Mouse (Mus musculus) hindbrain, embryonic 10.5 days (tissue): ENCODE data around the gene Hoxb5. TPM values are rescaled to one million over a fixed set of nuclear protein-coding genes. Genes with fewer than 3 reads are reported as not detected.

Experiments used
- DNase-seq: peaks from one replicate; pipeline ENCODE4 v3.0.0-alpha.2; 2017; ENCODE audit warnings: low spot score
- H3K27ac ChIP-seq: fragments of 300-500 bp; sonication (generic); 2 replicates; pipeline ENCODE4 v1.5.1; 2016; ENCODE audit warnings: mild to moderate bottlenecking, moderate library complexity
- H3K27me3 ChIP-seq: fragments of 300-500 bp; sonication (generic); 2 replicates; pipeline ENCODE4 v1.6.1; 2016; ENCODE audit warnings: mild to moderate bottlenecking; ENCODE audit not compliant: poor library complexity, insufficient read depth, severe bottlenecking
- H3K36me3 ChIP-seq: fragments of 300-500 bp; sonication (generic); 2 replicates; pipeline ENCODE4 v1.6.1; 2016; ENCODE audit warnings: mild to moderate bottlenecking, moderate library complexity
- H3K4me1 ChIP-seq: fragments of 300-500 bp; sonication (generic); replicated peaks from 2 replicates; pipeline ENCODE4 v1.6.1; 2016; ENCODE audit warnings: mild to moderate bottlenecking
- H3K4me3 ChIP-seq: fragments of 300-500 bp; sonication (generic); 2 replicates; pipeline ENCODE4 v1.5.1; 2016; ENCODE audit warnings: mild to moderate bottlenecking, moderate library complexity
- H3K9me3 ChIP-seq: fragments of 300-500 bp; sonication (generic); 2 replicates; pipeline ENCODE4 v1.6.1; 2016; ENCODE audit warnings: mild to moderate bottlenecking, moderate library complexity
- WGBS: fragments of 180-500 bp; shearing (Covaris S2); methylation state at CpG from one replicate; pipeline ENCODE4 v1.1.7; 2016; 5-methylcytosine and 5-hydroxymethylcytosine counted together
- polyA plus RNA-seq: library from polyadenylated mRNA; unstranded; fragments of >200 nt; fragmentation: Nextera tagmentation; extraction: Ambion mirVana; gene quantifications from 2 replicates; pipeline ENCODE4 v1.2.1, GENCODE M21; 2016

Gene Hoxb5
- polyA plus RNA-seq, 1 experiment from 2014 or later: 6.3 TPM

DNA sequence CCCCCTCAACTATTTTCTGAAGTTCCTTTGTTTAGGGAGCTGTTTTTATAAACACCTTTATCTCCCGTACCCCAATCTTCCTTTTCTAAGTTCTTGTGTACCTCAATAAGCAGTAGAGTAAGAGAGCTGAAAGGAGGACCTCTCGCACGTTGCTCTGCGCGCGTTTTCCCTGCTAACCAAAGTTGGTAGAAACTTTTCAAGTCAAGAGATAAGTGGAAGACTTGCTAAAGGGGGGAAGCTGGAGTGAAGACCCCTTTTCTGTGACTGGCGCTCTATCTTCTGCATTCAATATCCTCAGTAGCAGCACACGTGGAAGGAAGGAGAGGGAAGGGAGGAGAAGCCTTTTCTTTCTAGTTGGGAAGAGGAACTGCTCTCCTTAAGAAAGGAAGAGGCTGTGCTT, 21.8 kb downstream of the Hoxb5 start:
- no peaks in the 10 kb centered on the region for H3K36me3 ChIP-seq
- peak overlapping the region; percentile 80; the same call in 1 of the 2 replicates for H3K27ac ChIP-seq
- no peak for DNase-seq
- peaks cover 100% of the 10 kb centered on the region for H3K27me3 ChIP-seq
- H3K4me3 ChIP-seq: peak overlapping the region; percentile 42
- WGBS: 4% methylated on average over 8 of the region's 8 CpGs
- no peaks in the 10 kb centered on the region for H3K9me3 ChIP-seq
- 0 out of 2 replicates have a peak, but pooled peaks cover 2% of the 10 kb centered on the region for H3K4me1 ChIP-seq

DNA sequence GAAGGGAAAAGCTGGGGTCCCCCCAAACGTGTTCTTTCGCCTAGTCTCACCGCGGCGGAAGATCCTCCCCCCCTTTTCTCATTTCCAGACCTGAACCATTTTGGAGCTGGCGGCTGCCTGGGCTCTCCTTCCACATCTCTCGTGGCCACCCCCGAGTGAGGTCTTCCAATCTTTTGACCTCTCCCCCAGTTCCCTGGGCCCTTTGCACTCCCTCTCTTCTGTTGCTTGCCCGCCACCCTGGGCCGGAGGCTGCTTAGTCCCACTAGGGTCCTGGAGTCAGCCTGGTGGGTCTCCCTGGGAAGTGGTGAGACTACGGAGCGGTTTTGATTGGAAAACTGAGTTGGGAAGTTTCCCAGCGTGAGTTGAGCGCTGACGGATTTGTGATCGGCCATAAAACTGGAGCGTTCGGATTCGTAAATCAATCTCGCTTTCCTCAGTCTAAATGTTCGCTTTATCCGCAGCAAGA, 22.6 kb downstream of the Hoxb5 start:
- Histone ChIP-seq H3K27me3 (peaks cover 100% of the 10 kb centered on the region), H3K4me1 (no peaks in the 10 kb centered on the region), H3K4me3 (peak overlapping the region; percentile 42), H3K9me3 (no peaks in the 10 kb centered on the region), H3K27ac (peak overlapping the region; percentile 80), H3K36me3 (no peaks in the 10 kb centered on the region)
- DNase-seq: no peak
- WGBS: 2% methylated on average over 22 of the region's 22 CpGs

DNA sequence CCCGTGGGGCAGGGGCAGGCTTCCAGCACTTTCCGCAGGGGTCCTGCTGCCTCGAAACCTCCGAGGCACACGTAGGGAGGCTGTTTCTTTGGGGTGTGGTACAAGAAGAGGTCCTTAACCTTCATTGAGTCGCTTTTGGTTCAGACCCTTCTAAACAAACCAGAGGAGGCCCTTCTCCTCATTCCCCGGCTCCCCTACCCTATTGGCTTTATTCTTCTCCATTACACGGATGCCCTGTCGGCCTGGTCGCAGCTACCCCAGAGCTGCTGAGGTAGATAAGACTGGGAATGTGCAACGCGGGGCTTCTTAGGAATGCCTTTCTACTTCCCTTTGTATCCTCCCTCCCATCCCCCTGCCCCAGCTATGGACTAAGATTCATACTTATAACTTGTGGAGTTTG, 23.6 kb downstream of the Hoxb5 start:
- H3K27me3 ChIP-seq: peaks cover 100% of the 10 kb centered on the region
- H3K27ac ChIP-seq: peak overlapping the region; percentile 69; the same call in 1 of the 2 replicates
- no peaks in the 10 kb centered on the region for H3K4me1 ChIP-seq
- DNase-seq: no peak
- H3K36me3 ChIP-seq: no peaks in the 10 kb centered on the region
- 0% methylated on average over 12 of the region's 12 CpGs for WGBS
- H3K9me3 ChIP-seq: no peaks in the 10 kb centered on the region
- H3K4me3 ChIP-seq: peak overlapping the region; percentile 42

DNA sequence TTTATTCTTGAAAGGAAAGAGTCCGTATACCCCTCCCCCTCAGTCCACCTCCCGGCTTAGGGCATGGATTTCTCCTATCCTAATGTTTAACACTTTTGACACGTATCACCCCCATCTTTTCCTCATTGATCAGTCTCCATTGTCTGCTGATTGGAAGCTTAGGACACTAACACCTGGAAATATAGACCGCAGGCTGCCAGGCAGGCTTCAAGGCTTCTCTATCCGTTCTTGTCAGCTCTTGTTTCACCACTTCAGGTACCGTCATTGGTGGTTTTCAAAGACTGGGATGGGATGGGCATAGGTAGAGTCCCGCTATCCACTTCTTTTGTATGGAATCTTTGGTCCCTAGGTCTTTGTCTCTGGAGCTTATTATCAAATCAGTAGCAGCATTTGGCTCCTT, 24.0 kb downstream of the Hoxb5 start:
- H3K4me1 ChIP-seq: no peaks in the 10 kb centered on the region
- no peak for DNase-seq
- H3K36me3 ChIP-seq: no peaks in the 10 kb centered on the region
- H3K9me3 ChIP-seq: no peaks in the 10 kb centered on the region
- peaks cover 100% of the 10 kb centered on the region for H3K27me3 ChIP-seq
- peak overlapping the region; percentile 42; the same call in 1 of the 2 replicates for H3K4me3 ChIP-seq
- WGBS: 2% methylated on average over 7 of the region's 7 CpGs
- H3K27ac ChIP-seq: peak overlapping the region; percentile 69; the same call in 1 of the 2 replicates

DNA sequence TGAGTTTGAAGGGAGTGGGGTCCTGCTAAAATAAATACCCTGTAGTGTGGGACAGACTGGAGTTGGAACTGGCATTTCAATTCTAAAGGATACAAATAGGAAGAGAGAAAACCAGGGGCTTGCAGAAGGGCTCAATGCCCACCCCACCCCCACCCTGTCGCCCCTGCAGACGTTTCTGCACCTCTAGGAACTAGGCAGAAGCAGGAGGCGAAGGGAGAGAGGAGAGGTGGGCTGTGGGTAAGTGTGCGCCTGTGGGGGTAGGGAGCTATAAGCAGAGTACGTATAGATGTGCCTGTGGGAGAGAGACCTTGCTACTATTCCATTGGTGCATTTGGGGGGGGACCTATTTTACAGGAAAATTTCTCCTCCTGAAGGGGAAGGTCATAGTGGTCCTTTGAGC, 24.6 kb downstream of the Hoxb5 start:
- no peaks in the 10 kb centered on the region for H3K9me3 ChIP-seq
- 2% methylated on average over 5 of the region's 5 CpGs for WGBS
- H3K4me1 ChIP-seq: peaks cover 3% of the 10 kb centered on the region
- DNase-seq: no peak
- H3K27ac ChIP-seq: peak overlapping the region; percentile 69; the same call in 1 of the 2 replicates
- H3K4me3 ChIP-seq: peak overlapping the region; percentile 42
- no peaks in the 10 kb centered on the region for H3K36me3 ChIP-seq
- peaks cover 100% of the 10 kb centered on the region for H3K27me3 ChIP-seq

DNA sequence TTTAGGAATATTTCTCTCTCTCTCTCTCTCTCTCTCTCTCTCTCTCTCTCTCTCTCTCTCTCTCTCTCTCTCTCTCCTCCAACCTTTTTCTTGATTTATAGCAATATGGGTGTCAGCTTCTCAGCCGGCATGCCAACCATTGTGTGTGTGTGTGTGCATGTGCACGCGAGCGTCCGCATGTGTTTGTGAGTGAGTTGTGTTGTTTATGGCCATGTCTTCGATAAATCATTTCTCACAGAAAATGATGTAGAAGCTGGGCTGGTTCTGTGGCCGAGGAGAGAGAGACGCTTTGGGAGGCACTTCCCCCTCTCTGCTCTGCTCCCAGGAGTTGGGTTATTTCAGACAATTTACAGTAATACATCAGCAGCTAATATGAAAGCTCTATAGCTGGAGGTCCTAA, 25.5 kb downstream of the Hoxb5 start:
- H3K4me1 ChIP-seq: peaks cover 7% of the 10 kb centered on the region
- H3K27me3 ChIP-seq: peaks cover 100% of the 10 kb centered on the region
- H3K9me3 ChIP-seq: no peaks in the 10 kb centered on the region
- no peak for DNase-seq
- H3K27ac ChIP-seq: 0 out of 2 replicates have a peak overlapping the region, but pooled peaks have one; percentile 64
- H3K4me3 ChIP-seq: peak overlapping the region; percentile 42
- H3K36me3 ChIP-seq: no peaks in the 10 kb centered on the region
- 6% methylated on average over 8 of the region's 8 CpGs for WGBS

DNA sequence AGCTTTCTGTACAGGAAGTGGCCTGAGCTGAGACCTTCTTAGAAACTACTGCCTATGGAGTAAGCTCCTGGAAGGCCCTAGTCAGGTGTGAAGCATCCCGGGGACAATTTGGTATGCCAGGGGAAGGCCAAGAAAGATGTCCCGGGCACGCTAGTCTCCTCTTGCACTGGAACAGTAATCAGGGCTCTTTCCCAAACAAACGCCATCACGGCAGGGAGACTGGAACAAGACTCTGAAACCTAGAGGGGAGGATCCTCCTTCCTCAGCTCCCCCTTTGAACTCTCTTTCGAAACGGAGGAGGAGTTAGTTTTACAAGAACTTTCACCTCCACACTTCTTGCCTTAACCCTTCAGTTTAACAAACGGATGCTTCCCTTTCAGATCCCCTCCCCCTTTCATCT, 29.0 kb downstream of the Hoxb5 start:
- Histone ChIP-seq H3K4me3 (peak overlapping the region; percentile 48), H3K4me1 (peaks cover 7% of the 10 kb centered on the region), H3K9me3 (no peaks in the 10 kb centered on the region), H3K27me3 (peaks cover 100% of the 10 kb centered on the region), H3K36me3 (no peaks in the 10 kb centered on the region), H3K27ac (peak overlapping the region; percentile 82)
- DNase-seq: no peak
- WGBS: 2% methylated on average over 8 of the region's 8 CpGs

DNA sequence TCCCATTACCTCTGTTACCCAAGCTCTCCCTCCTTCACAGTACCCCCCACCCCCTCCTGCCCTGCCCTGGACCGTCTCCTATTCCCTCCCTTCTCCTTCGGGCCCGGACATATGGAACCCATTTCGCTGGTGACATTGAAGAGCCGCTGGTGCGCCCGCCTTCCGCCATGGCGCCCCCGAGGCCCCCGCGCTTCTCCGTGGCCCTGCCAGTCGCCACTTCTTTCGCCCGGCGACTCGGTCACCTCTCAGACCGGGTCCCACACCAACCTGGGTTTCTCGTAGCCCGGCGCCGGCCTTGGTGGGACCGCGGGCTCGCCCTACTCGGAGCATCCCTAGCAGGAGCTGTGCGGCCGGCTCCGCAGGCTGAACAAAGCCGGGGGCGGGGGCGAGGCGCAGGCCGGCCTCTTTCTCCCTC, 29.5 kb downstream of the Hoxb5 start:
- peaks cover 7% of the 10 kb centered on the region for H3K4me1 ChIP-seq
- no peak for DNase-seq

DNA sequence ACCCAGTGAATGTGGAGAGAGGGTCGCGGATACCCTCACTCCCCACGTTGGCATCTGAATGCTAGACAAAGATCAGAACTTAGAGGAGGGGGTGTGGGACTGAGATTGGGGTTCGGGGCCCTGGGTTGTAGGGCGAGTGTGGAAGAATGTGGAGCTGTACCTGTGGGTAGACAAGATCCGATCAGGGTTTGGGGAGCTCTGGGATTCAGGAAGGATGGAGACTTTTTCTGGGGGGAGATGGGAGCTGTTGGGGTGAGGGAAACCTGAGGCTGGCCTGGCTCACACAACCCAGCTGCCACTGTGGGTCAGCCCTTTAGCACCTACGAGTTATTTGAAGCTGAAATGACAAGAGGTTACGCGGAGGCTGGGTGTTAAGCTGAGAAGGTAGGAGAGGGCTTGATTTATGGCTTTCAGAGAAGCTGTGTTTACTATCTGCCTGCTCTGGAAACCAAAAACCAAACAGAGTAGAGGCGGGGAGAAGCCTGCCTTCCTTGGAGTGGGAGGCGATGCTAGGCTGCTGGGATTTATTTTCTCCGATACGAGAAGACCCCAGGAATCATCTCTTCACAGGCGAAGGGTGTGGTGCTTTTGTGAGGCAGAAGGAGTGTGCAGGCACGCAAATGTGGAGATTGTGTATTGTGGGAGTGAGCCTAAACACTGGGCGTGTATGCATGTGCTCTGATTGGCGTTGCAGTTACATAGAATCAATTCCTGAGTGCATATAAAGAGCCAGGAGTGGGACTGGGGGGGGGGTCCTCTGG, 30.3 kb downstream of the Hoxb5 start:
- Histone ChIP-seq H3K4me1 (peaks cover 7% of the 10 kb centered on the region), H3K4me3 (peak overlapping the region; percentile 48), H3K27ac (peak overlapping the region; percentile 82), H3K27me3 (peaks cover 100% of the 10 kb centered on the region), H3K36me3 (no peaks in the 10 kb centered on the region), H3K9me3 (no peaks in the 10 kb centered on the region)
- 3% methylated on average over 17 of the region's 17 CpGs for WGBS
- DNase-seq: no peak

More for the DNA sequence above, 29.5 kb downstream of the Hoxb5 start:
- Histone ChIP-seq H3K36me3 (no peaks in the 10 kb centered on the region), H3K27me3 (peaks cover 100% of the 10 kb centered on the region), H3K27ac (peak overlapping the region; percentile 82), H3K4me3 (peak overlapping the region; percentile 48), H3K9me3 (no peaks in the 10 kb centered on the region)
- 1% methylated on average over 35 of the region's 35 CpGs for WGBS

DNA sequence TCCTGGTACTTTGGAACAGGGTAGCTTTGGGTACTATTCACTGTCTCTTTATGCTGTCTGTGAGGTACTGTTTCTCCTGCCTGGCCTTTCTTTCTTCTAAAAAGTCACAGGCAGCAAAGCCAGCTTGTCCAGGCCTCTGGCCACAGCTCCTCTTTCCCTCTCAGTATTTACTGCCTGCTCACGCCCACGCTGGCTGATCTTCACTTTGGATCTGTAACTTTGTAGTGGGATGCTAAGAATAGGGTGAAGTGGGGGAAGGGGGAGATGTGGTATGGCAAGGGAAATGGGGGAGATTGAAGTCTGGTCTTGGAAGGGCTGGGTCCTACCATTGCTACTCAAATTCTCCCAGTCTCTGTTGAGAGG, 30.8 kb downstream of the Hoxb5 start:
- peaks cover 8% of the 10 kb centered on the region for H3K4me1 ChIP-seq
- H3K4me3 ChIP-seq: peak overlapping the region; percentile 48
- 0% methylated on average over 2 of the region's 2 CpGs for WGBS
- no peaks in the 10 kb centered on the region for H3K9me3 ChIP-seq
- DNase-seq: no peak
- H3K27ac ChIP-seq: peak overlapping the region; percentile 82; the same call in 1 of the 2 replicates
- H3K27me3 ChIP-seq: peaks cover 100% of the 10 kb centered on the region
- no peaks in the 10 kb centered on the region for H3K36me3 ChIP-seq

DNA sequence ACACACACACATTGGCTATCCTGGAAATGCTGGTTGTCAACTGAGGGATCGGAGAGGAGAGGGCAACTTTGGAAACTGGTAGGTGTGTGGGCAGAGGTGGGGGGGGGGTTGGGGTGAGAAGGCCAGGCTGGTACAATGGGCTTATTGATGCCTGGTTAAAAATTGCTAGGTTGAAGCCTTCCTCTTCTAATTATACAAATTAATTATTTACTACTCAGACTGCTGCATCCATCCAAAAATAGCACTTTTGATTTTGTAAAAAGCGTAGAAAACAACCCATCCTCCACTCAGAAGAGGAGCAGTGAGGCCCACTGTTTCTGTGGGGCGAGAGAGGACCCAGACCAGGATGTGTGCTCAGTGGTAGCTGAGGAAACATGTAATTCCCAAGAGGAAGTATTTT, 31.9 kb downstream of the Hoxb5 start:
- WGBS: 23% methylated on average over 3 of the region's 3 CpGs
- Histone ChIP-seq H3K27ac (no peak overlapping the region), H3K9me3 (no peaks in the 10 kb centered on the region), H3K4me3 (peak overlapping the region; percentile 48; the same call in 1 of the 2 replicates), H3K36me3 (no peaks in the 10 kb centered on the region), H3K27me3 (peaks cover 100% of the 10 kb centered on the region), H3K4me1 (peaks cover 10% of the 10 kb centered on the region)
- DNase-seq: no peak

DNA sequence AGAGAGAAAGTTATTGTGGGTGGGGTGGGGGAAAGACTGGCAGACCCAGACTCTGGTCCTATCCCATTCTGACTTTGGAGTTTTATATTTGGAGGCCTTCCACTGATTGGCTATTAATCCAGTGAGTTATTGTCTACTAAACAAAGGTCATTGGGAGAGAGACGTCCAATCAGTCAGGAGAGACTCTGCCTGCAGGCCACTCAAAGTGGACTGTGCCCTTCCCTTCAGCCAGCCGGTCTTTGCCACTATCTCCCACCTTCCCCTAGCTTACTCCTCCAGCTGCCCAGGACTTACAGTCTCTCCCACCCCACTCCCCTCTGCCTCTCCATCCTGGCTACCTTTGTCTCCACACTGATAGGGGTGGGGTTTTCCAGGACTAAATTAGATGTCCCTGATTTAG, 33.5 kb downstream of the Hoxb5 start:
- DNase-seq: no peak
- peak overlapping the region; percentile 50 for H3K4me3 ChIP-seq

DNA sequence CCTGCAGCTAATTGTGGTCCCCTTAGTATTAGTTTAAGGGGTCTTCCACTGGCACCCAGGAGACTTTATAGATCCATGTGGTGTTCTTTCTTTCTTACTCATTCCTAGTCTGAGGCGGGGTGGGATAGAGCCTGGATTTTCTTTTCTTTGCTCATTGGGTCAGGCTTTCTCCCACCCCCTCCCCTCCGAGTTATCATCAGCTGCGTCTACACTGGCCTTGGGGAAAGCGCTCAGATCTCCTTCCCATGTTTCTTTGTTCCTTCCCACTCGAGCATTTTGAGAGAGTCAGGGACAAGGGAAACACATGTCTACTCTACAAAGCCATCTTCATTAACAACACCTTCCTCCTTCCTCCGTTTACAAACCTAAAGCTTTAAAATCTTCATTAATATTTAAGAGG, 33.9 kb downstream of the Hoxb5 start:
- Histone ChIP-seq H3K36me3 (no peaks in the 10 kb centered on the region), H3K4me1 (peaks cover 18% of the 10 kb centered on the region), H3K9me3 (no peaks in the 10 kb centered on the region), H3K27me3 (peaks cover 100% of the 10 kb centered on the region), H3K27ac (peak overlapping the region; percentile 86), H3K4me3 (peak overlapping the region; percentile 50)
- WGBS: 2% methylated on average over 6 of the region's 6 CpGs
- peak; percentile 29 for DNase-seq

More for the DNA sequence above, 33.5 kb downstream of the Hoxb5 start:
- Histone ChIP-seq H3K27me3 (peaks cover 100% of the 10 kb centered on the region), H3K27ac (peak overlapping the region; percentile 86; the same call in 1 of the 2 replicates), H3K4me1 (peaks cover 18% of the 10 kb centered on the region), H3K36me3 (no peaks in the 10 kb centered on the region), H3K9me3 (no peaks in the 10 kb centered on the region)
- 5% methylated on average over 2 of the region's 2 CpGs for WGBS
